Mouse (Mus musculus): ENCODE data around the gene Trim7.

- TF ChIP-seq POLR2A (IDR thresholded peaks at IDR 0.05; ENCODE audit: low read depth, low read length): no peak
- no peak for TF ChIP-seq CTCF (IDR thresholded peaks at IDR 0.05; ENCODE audit: extremely low read depth, insufficient read depth, insufficient read length, insufficient replicate concordance)
Measured at GRCm38 (mm10) chr11:48806856-48807562, 18.9 kb upstream of the Trim7 start.
